Comparison of ENCODE assay signal across 8 mouse cellular contexts in the genomic region with DNA sequence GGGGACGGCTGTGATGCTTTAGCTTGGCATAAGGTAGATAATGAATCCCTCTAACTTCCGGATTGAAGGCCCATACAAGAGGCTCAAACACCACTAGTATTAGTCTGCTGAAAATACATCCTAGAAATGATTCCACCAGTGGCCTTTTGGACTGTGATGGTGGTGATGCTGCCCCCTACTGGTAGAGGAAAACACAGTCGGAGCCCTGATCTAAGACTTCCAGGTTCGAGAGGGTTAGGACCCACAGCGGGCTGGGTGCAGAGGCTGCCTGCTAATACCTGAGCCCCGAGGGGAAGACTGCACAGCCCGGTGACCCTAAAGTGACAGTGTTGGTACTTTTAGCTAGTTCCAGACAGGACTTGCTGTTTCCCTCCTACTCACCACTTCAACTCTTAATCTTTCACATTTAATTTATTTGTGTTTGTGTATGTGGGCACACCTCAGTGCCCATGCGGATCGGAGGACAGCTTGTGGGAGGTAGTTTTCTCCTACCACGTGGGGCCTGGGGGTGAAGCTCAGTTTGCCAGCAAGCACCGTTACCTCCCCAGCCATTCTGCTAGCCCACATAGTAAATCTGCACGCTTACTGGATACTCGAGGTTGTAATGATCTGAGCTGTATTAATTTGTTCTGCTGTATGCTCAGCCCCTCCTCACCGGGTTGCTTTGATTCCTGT. TPM values are rescaled to one million over a fixed set of nuclear protein-coding genes. Genes with fewer than 3 reads are reported as not detected.
DNase-seq lines count a peak whose midpoint lies in the region; ATAC-seq and TF ChIP-seq lines count a peak whose summit lies in the region.

No protein-coding gene starts in this region.

- peak; percentile 83 to 89 (median 88) for TF ChIP-seq CTCF in MEL (IDR thresholded peaks at IDR 0.05 in 2 of 3, conservative IDR thresholded peaks at IDR 0.05 in 1 of 3; ENCODE audit: control insufficient read depth in 1 of 3, insufficient read depth in 1 of 3, low read depth in 2 of 3, low read length in 3 of 3, poor library complexity in 1 of 3, severe bottlenecking in 1 of 3)

- H3K9me3 ChIP-seq in MEL (replicated peaks; ENCODE audit: insufficient read depth, low read length), result no peaks in the 10 kb centered on the region
- no peaks in the 10 kb centered on the region for H3K9me3 ChIP-seq in forebrain, embryonic 13.5 days (replicated peaks)

- H3K36me3 ChIP-seq in MEL (ENCODE audit: control insufficient read depth in 1 of 2, insufficient read depth in 2 of 2, low read length in 2 of 2), result no peaks in the 10 kb centered on the region
- peaks cover 15% of the 10 kb centered on the region for H3K36me3 ChIP-seq in forebrain, embryonic 13.5 days (ENCODE audit: poor library complexity, severe bottlenecking)

- TF ChIP-seq RAD21 in MEL (IDR thresholded peaks at IDR 0.05; ENCODE audit: low read depth, low read length), result peak; percentile 71

- no peaks in the 10 kb centered on the region for H3K27me3 ChIP-seq in MEL (ENCODE audit: control insufficient read depth in 1 of 2, insufficient read depth in 2 of 2, low read length in 2 of 2)
- no peaks in the 10 kb centered on the region for H3K27me3 ChIP-seq in forebrain, embryonic 13.5 days

- H3K27ac ChIP-seq in MEL (ENCODE audit: control insufficient read depth, low read depth, low read length), result no peak overlapping the region
- H3K27ac ChIP-seq in forebrain, embryonic 13.5 days, result no peak overlapping the region

- H3K9ac ChIP-seq in MEL (ENCODE audit: control insufficient read depth, low read depth, low read length, poor library complexity, severe bottlenecking), result no peak overlapping the region
- no peak overlapping the region for H3K9ac ChIP-seq in forebrain, embryonic 13.5 days

- 41% methylated on average over 14 of the region's 14 CpGs for WGBS in forebrain, embryonic 13.5 days

- H3K4me1 ChIP-seq in MEL (ENCODE audit: control insufficient read depth in 1 of 2, insufficient read depth in 2 of 2, low read length in 2 of 2), result no peaks in the 10 kb centered on the region
- no peaks in the 10 kb centered on the region for H3K4me1 ChIP-seq in forebrain, embryonic 13.5 days

- no peaks in the 10 kb centered on the region for H3K79me2 ChIP-seq in MEL (ENCODE audit: control insufficient read depth, insufficient read depth, low read length, poor library complexity)

- intact Hi-C loops in heart, postnatal 36 days (cut with DNase I), result loop anchor here (1.0 to 5.0 kb wide), 4 partner anchors 35 to 98 kb away; no protein-coding TSS in a partner anchor

- TF ChIP-seq POLR2A in MEL (IDR thresholded peaks at IDR 0.05; ENCODE audit: control insufficient read depth in 1 of 2, insufficient read depth in 1 of 2, low read depth in 1 of 2, low read length in 2 of 2, poor library complexity in 1 of 2), result no peak

- TF ChIP-seq EP300 in MEL (IDR thresholded peaks at IDR 0.05; ENCODE audit: low read depth in 1 of 2, low read length in 2 of 2), result no peak

- no peak overlapping the region for H3K4me3 ChIP-seq in MEL (ENCODE audit: control insufficient read depth in 1 of 2, insufficient read depth in 1 of 2, low read depth in 2 of 2, low read length in 2 of 2)
- H3K4me3 ChIP-seq in forebrain, embryonic 13.5 days, result no peak overlapping the region

- peak; percentile 61 for ATAC-seq in forebrain, embryonic 13.5 days

- peak; percentile 77 for DNase-seq in MEL (ENCODE audit: low read depth, low spot score)
- peak; percentile 63 for DNase-seq in c-Kit-positive CD71-negative TER-119-negative erythroid progenitor cells, embryonic 14.5 days (ENCODE audit: low read depth)
- DNase-seq in heart, postnatal 36 days, result peak; percentile 65 to 70
- DNase-seq in layer of hippocampus, postnatal 10 days (ENCODE audit: low spot score in 2 of 2), result peak; percentile 65 to 69
- DNase-seq in lung, postnatal 25 days (ENCODE audit: low spot score), result peak; percentile 63
- DNase-seq in right cerebral cortex, adult 2 months (ENCODE audit: low spot score in 2 of 2), result peak; percentile 46 to 63
- peak; percentile 39 to 76 for DNase-seq in urinary bladder, postnatal 4 days (ENCODE audit: low spot score in 2 of 2)

- no peak overlapping the region for H3K4me2 ChIP-seq in forebrain, embryonic 13.5 days

TF ChIP-seq in MEL, 35 proteins besides CTCF, POLR2A, EP300 and RAD21:
- no peak for TF ChIP-seq UBTF (IDR thresholded peaks at IDR 0.05; ENCODE audit: borderline replicate concordance, insufficient read depth, low read depth, low read length)
- TF ChIP-seq MEF2A (IDR thresholded peaks at IDR 0.05; ENCODE audit: extremely low read depth, insufficient replicate concordance, low read depth, low read length, poor library complexity, severe bottlenecking), result no peak
- no peak for TF ChIP-seq TCF12 (IDR thresholded peaks at IDR 0.05; ENCODE audit: low read depth, low read length)
- no peak for TF ChIP-seq MXI1 (IDR thresholded peaks at IDR 0.05; ENCODE audit: low read depth, low read length)
- TF ChIP-seq SMC3 (IDR thresholded peaks at IDR 0.05; ENCODE audit: low read depth, low read length), result peak; percentile 83
- TF ChIP-seq ETS1 (IDR thresholded peaks at IDR 0.05; ENCODE audit: low read depth, low read length), result no peak
- no peak for TF ChIP-seq KAT2A (conservative IDR thresholded peaks at IDR 0.05; ENCODE audit: low read depth, low read length)
- TF ChIP-seq USF2 (IDR thresholded peaks at IDR 0.05; ENCODE audit: borderline replicate concordance in 1 of 2, insufficient read depth in 1 of 2, low read depth in 1 of 2, low read length in 2 of 2), result no peak
- no peak for TF ChIP-seq POLR2AphosphoS2 (IDR thresholded peaks at IDR 0.05; ENCODE audit: low read length)
- no peak for TF ChIP-seq MAFK (IDR thresholded peaks at IDR 0.05; ENCODE audit: borderline replicate concordance, low read depth, low read length)
- TF ChIP-seq TBP (IDR thresholded peaks at IDR 0.05; ENCODE audit: low read depth, low read length), result no peak
- TF ChIP-seq ZC3H11A (IDR thresholded peaks at IDR 0.05; ENCODE audit: low read depth, low read length), result peak; percentile 75
- no peak for TF ChIP-seq E2F4 (IDR thresholded peaks at IDR 0.05; ENCODE audit: borderline replicate concordance, low read depth, low read length)

RNA-seq across cellular contexts. Expression of gene Ankrd10, which starts 33.4 kb away (rescaled TPM):
- total RNA-seq in MEL (2012; rRNA removed), result 68.5 and 74.8 TPM in 2 replicates
- 10 to 100 TPM in 1 of 2 experiments, not detected in 1; 70.4 TPM for polyA plus RNA-seq in MEL (2012; ENCODE audit: insufficient read depth in 1 of 2, insufficient read length in 2 of 2, low read depth in 1 of 2, low replicate concordance in 2 of 2, missing spikeins in 1 of 2)
- 113 and 117 TPM in 2 replicates for polyA plus RNA-seq in forebrain, embryonic 13.5 days (2015; fragmentation: Nextera tagmentation; extraction: Ambion mirVana)
- 10 to 100 TPM; 22.1 to 26.0 TPM for total RNA-seq in heart, postnatal 36 days (2021)
- 10 to 100 TPM; 69.1 to 71.8 TPM for total RNA-seq in layer of hippocampus, postnatal 10 days (2021)

RNA-seq across cellular contexts. Expression of gene Ing1, which starts 46.8 kb away (rescaled TPM):
- total RNA-seq in MEL (2012; rRNA removed), result 35.9 and 36.2 TPM in 2 replicates
- 10 to 100 TPM in 1 of 2 experiments, not detected in 1; 91.0 TPM for polyA plus RNA-seq in MEL (2012; ENCODE audit: insufficient read depth in 1 of 2, insufficient read length in 2 of 2, low read depth in 1 of 2, low replicate concordance in 2 of 2, missing spikeins in 1 of 2)
- 43.5 and 47.3 TPM in 2 replicates for polyA plus RNA-seq in forebrain, embryonic 13.5 days (2015; fragmentation: Nextera tagmentation; extraction: Ambion mirVana)
- total RNA-seq in heart, postnatal 36 days (2021), result 10 to 100 TPM; 24.1 to 25.8 TPM
- total RNA-seq in layer of hippocampus, postnatal 10 days (2021), result 10 to 100 TPM; 35.6 to 39.5 TPM

RNA-seq across cellular contexts. Expression of gene Cars2, which starts 51.6 kb away (rescaled TPM):
- 60.1 and 62.8 TPM in 2 replicates for total RNA-seq in MEL (2012; rRNA removed)
- 10 to 100 TPM in 1 of 2 experiments, not detected in 1; 63.8 TPM for polyA plus RNA-seq in MEL (2012; ENCODE audit: insufficient read depth in 1 of 2, insufficient read length in 2 of 2, low read depth in 1 of 2, low replicate concordance in 2 of 2, missing spikeins in 1 of 2)
- 22.6 and 23.9 TPM in 2 replicates for polyA plus RNA-seq in forebrain, embryonic 13.5 days (2015; fragmentation: Nextera tagmentation; extraction: Ambion mirVana)
- 10 to 100 TPM; 45.9 to 46.1 TPM for total RNA-seq in heart, postnatal 36 days (2021)
- 10 to 100 TPM; 26.1 to 28.6 TPM for total RNA-seq in layer of hippocampus, postnatal 10 days (2021)
